Mouse (Mus musculus): ENCODE measurements around the gene Reg4. TPM values are rescaled to one million over a fixed set of nuclear protein-coding genes. Genes with fewer than 3 reads are reported as not detected.

Gene Reg4
- polyA plus RNA-seq, 1 experiment from 2014 or later, result not detected

DNA sequence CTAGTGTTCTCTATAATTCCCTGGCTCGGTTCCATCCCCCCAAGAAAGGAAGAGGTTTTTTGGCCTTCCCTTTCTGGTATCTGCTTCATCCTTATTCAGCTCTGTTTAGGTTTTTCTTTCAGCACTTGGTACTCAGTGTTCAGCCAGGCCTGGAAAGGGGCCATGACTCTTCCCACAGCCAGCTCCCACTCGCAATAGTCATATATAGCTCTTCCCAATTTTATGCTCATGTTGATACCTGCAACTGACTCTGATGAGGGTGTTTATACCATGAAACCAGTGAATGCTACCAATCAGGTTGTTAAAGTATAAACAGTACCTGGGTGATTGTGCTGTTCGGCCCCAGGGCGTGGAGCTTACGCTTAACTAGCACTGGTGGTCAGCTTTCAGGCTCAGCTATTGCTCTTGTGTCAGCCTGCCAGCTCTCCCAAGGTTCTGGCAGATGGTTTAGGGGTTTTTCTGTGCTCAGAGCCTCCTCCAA lies 37.4 kb downstream of the Reg4 start:
- Histone ChIP-seq H3K4me3 (no peak overlapping the region), H3K4me2 (no peak overlapping the region), H3K4me1 (0 out of 2 replicates have a peak, but pooled peaks cover 3% of the 10 kb centered on the region), H3K27me3 (replicated peaks) (no peaks in the 10 kb centered on the region), H3K36me3 (no peaks in the 10 kb centered on the region), H3K27ac (replicated peaks) (no peak overlapping the region), H3K9ac (no peak overlapping the region), H3K9me3 (no peaks in the 10 kb centered on the region)
- ATAC-seq (ENCODE audit: extremely low read depth, insufficient number of reproducible peaks, low FRiP score, low TSS enrichment), result no peak
- 86% methylated on average over 5 of the region's 5 CpGs for WGBS

DNA sequence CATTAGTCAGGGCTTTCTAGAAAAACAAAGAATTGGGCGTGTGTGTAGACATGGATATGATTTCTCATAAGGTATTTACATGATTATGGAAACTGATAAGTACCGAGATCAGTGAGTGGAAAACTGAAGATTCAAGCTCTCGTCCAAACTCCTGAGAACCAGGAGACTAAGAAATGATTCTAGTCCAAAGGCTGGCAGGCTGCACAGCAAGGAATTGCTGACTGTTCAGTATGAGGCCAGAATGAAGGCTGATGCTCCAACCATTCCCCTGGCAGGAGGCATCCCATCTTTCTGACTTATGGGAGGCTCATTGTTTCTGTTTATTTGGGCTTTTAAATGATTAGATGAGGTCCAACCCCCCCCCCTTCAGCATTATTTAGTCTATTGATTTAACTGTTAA lies 38.6 kb downstream of the Reg4 start:
- H3K4me2 ChIP-seq, result no peak overlapping the region
- no peak for ATAC-seq (ENCODE audit: extremely low read depth, insufficient number of reproducible peaks, low FRiP score, low TSS enrichment)
- no peak overlapping the region for H3K9ac ChIP-seq
- no peaks in the 10 kb centered on the region for H3K27me3 ChIP-seq (replicated peaks)
- WGBS, result 69% methylated on average over 3 of the region's 3 CpGs
- H3K4me3 ChIP-seq, result no peak overlapping the region
- H3K36me3 ChIP-seq, result no peaks in the 10 kb centered on the region
- H3K4me1 ChIP-seq, result 0 out of 2 replicates have a peak, but pooled peaks cover 10% of the 10 kb centered on the region
- no peak overlapping the region for H3K27ac ChIP-seq (replicated peaks)
- no peaks in the 10 kb centered on the region for H3K9me3 ChIP-seq

DNA sequence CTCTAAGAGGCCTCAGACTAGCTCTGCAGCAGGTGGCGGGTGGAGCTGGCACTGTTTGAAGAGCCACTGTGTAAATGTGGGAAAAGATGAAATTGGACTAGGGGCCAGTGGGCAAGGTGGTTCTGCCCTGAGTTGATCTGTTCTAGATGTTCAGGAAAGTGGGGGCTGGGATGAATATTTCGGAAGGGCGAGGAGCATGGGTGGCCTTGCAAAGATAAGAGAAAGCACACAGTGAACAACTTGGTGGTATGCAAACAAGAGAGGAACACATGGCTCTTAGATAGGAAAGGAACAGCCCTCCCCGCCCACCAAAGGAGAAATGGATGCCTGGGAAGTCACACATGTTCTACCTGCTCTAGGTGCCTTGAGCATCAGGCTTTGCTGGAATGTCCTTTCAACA lies 39.5 kb downstream of the Reg4 start:
- Histone ChIP-seq H3K4me1 (0 out of 2 replicates have a peak, but pooled peaks cover 11% of the 10 kb centered on the region), H3K9ac (no peak overlapping the region), H3K4me3 (no peak overlapping the region), H3K27ac (replicated peaks) (no peak overlapping the region), H3K9me3 (no peaks in the 10 kb centered on the region), H3K36me3 (no peaks in the 10 kb centered on the region), H3K27me3 (replicated peaks) (no peaks in the 10 kb centered on the region), H3K4me2 (no peak overlapping the region)
- 69% methylated on average over 4 of the region's 4 CpGs for WGBS
- no peak for ATAC-seq (ENCODE audit: extremely low read depth, insufficient number of reproducible peaks, low FRiP score, low TSS enrichment)

DNA sequence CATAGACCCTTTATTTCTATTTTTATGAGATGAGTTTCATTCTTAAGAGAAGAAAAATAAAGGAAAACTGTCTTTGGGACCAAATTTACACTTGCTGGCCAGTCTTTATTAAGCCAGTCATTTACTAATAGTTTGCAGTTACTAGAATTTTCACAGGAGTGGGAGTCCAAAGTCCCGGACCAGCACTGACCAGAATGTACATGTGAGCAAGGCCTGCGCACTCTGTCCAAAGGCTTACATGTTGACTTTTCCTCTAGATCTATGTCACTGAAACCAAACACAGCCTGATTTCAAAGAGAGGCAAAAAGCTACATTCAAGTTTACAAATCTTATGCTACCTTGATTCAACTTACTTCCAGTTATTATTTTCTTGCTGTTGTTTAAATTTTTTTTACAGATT lies 40.2 kb downstream of the Reg4 start:
- Histone ChIP-seq H3K9me3 (no peaks in the 10 kb centered on the region), H3K27me3 (replicated peaks) (no peaks in the 10 kb centered on the region), H3K4me1 (peaks cover 18% of the 10 kb centered on the region), H3K9ac (no peak overlapping the region), H3K4me3 (no peak overlapping the region), H3K27ac (replicated peaks) (no peak overlapping the region), H3K4me2 (no peak overlapping the region), H3K36me3 (no peaks in the 10 kb centered on the region)
- WGBS, result 89% methylated on average over 2 of the region's 2 CpGs
- no peak for ATAC-seq (ENCODE audit: extremely low read depth, insufficient number of reproducible peaks, low FRiP score, low TSS enrichment)

GRCm38 (mm10) chr3:98267249-98267651 lies 45.3 kb downstream of the Reg4 start:
- Histone ChIP-seq H3K27ac (replicated peaks) (peak overlapping the region; percentile 50; the same call in 1 of the 2 replicates), H3K4me1 (peaks cover 23% of the 10 kb centered on the region), H3K9me3 (no peaks in the 10 kb centered on the region), H3K4me3 (no peak overlapping the region), H3K9ac (no peak overlapping the region), H3K4me2 (peak overlapping the region; percentile 1; the same call in 1 of the 2 replicates), H3K36me3 (no peaks in the 10 kb centered on the region), H3K27me3 (replicated peaks) (no peaks in the 10 kb centered on the region)
- peak; percentile 25; the same call in 1 of the 2 replicates for ATAC-seq (ENCODE audit: extremely low read depth, insufficient number of reproducible peaks, low FRiP score, low TSS enrichment)
- WGBS, result 20% methylated on average over 6 of the region's 6 CpGs

GRCm38 (mm10) chr3:98273623-98274398 lies 51.9 kb downstream of the Reg4 start:
- ATAC-seq (ENCODE audit: extremely low read depth, insufficient number of reproducible peaks, low FRiP score, low TSS enrichment), result no peak
- H3K9me3 ChIP-seq, result no peaks in the 10 kb centered on the region
- H3K4me3 ChIP-seq, result no peak overlapping the region
- H3K4me2 ChIP-seq, result no peak overlapping the region
- no peaks in the 10 kb centered on the region for H3K27me3 ChIP-seq (replicated peaks)
- H3K4me1 ChIP-seq, result peaks cover 7% of the 10 kb centered on the region; the same call in 1 of the 2 replicates
- no peak overlapping the region for H3K9ac ChIP-seq
- WGBS, result 53% methylated on average over 11 of the region's 11 CpGs
- no peak overlapping the region for H3K27ac ChIP-seq (replicated peaks)
- H3K36me3 ChIP-seq, result no peaks in the 10 kb centered on the region

GRCm38 (mm10) chr3:98279682-98280081 lies 57.7 kb downstream of the Reg4 start:
- WGBS, result 20% methylated on average over 4 of the region's 4 CpGs
- Histone ChIP-seq H3K27me3 (replicated peaks) (0 out of 2 replicates have a peak, but pooled peaks cover 5% of the 10 kb centered on the region), H3K9me3 (no peaks in the 10 kb centered on the region), H3K9ac (no peak overlapping the region), H3K36me3 (no peaks in the 10 kb centered on the region), H3K4me3 (no peak overlapping the region), H3K27ac (replicated peaks) (peak overlapping the region; percentile 49), H3K4me2 (peak overlapping the region; percentile 56), H3K4me1 (peaks cover 16% of the 10 kb centered on the region)
- ATAC-seq (ENCODE audit: extremely low read depth, insufficient number of reproducible peaks, low FRiP score, low TSS enrichment), result no peak

DNA sequence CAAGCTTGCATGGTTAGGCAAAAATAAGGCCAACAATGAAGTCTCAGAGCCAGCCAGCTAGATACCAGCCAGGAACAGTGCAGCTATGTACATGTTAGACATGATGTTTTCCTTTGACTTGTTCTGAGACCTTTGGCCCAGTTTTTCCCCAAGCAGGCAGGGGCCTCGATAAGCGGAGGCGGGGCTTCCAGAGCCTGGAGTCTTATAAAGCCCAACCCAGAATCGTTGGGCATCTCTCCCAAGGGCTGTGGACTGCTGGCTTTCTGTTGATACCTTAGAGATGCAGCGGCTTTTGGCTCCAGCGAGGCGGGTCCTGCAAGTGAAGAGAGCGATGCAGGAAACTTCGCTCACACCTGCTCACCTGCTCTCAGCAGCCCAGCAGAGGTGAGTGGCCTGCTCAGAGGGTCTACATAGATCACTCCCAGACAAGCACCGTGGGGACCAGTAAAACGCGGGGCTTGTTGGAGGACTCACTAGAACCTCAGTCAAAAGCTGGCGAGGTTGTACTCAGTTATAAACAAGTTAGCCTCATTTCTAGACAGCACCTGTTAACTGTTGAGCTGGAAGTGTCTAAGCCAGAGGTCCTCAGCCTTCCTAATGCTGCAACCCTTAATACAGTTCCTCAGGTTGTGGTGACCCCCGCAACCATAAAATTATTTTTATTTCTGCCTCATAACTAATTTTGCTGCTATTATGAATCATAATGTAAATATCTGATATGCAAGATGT lies 58.4 kb downstream of the Reg4 start, which contains the start of gene Hmgcs2:
Gene Hmgcs2, plus strand, starts transcription at position 232 of the 729 bp plus-strand sequence.
- ATAC-seq (ENCODE audit: extremely low read depth, insufficient number of reproducible peaks, low FRiP score, low TSS enrichment), result no peak
- Histone ChIP-seq H3K4me3 (peak within 1 kb of the TSS; percentile 42), H3K36me3 (no peaks in the 10 kb centered on the region), H3K9me3 (no peaks in the 10 kb centered on the region), H3K27ac (replicated peaks) (peak within 1 kb of the TSS; percentile 69), H3K27me3 (replicated peaks) (0 out of 2 replicates have a peak, but pooled peaks cover 5% of the 10 kb centered on the region), H3K4me1 (peaks cover 16% of the 10 kb centered on the region), H3K4me2 (peak within 1 kb of the TSS; percentile 56), H3K9ac (peak within 1 kb of the TSS; percentile 59)
- 52% methylated on average over 14 of the region's 14 CpGs for WGBS

DNA sequence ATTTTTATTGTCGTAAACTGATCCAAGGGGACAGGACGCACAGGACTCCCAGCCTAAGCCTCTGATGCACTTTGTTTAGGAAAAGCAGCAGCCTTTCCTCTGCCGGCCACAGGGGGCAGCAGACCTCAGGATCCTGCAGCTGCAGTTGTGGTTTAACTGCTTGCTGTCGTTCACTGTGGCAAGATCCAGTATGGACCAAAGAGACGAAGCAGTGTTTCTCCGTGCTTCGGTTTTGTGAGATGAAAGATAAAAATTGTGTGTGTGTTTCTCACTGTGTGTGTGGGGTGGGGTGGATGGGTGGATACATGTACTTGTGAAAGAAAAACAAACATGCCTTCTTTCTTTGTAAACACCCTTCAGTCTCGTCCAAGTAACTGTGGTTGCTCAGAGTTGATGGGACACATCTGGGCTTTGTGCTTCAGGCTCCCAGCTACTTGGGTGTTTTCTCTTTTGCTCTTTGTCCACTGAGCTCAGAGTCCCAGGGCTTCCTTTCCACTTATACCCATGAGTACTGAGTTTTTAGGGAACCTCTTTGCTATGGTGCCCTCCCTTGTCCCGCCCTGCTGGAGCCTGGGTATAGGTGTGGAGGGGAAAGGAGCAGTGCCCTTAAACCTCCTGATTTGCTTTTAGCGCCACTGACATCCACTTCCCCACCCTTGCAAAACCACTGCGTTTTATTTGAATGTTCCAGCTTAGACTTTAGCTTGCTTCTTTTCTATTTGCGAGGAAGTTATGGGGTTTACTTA lies 59.1 kb downstream of the Reg4 start:
- peak overlapping the region; percentile 69; the same call in 1 of the 2 replicates for H3K27ac ChIP-seq (replicated peaks)
- WGBS, result 33% methylated on average over 12 of the region's 12 CpGs
- 0 out of 2 replicates have a peak, but pooled peaks cover 5% of the 10 kb centered on the region for H3K27me3 ChIP-seq (replicated peaks)
- H3K4me2 ChIP-seq, result peak overlapping the region; percentile 56
- H3K4me3 ChIP-seq, result peak overlapping the region; percentile 42
- no peaks in the 10 kb centered on the region for H3K9me3 ChIP-seq
- H3K9ac ChIP-seq, result peak overlapping the region; percentile 59
- H3K4me1 ChIP-seq, result peaks cover 16% of the 10 kb centered on the region
- ATAC-seq (ENCODE audit: extremely low read depth, insufficient number of reproducible peaks, low FRiP score, low TSS enrichment), result no peak
- H3K36me3 ChIP-seq, result no peaks in the 10 kb centered on the region

DNA sequence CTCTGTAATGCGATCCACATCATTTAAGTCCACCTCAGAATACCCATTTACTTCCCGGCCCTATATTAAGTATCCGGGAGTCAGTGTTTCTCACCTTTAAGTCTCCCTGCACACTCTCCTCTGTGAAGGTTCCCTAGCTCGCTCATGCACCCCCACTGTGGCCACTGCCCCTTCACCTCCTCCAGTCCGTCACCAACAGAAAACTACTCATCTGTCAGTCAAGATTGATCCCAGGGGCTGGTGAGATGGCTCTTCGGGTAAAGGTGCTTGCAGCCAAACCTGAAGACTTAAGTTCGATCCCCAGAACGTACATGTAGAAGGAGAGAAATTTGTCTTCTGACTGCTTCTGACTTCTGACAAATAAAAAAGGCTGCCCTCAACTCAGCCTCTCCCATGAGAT lies 60.5 kb downstream of the Reg4 start:
- no peak overlapping the region for H3K27ac ChIP-seq (replicated peaks)
- H3K4me2 ChIP-seq, result no peak overlapping the region
- 0 out of 2 replicates have a peak, but pooled peaks cover 5% of the 10 kb centered on the region for H3K27me3 ChIP-seq (replicated peaks)
- 83% methylated on average over 8 of the region's 8 CpGs for WGBS
- no peak overlapping the region for H3K9ac ChIP-seq
- H3K4me1 ChIP-seq, result peaks cover 16% of the 10 kb centered on the region
- H3K9me3 ChIP-seq, result no peaks in the 10 kb centered on the region
- H3K36me3 ChIP-seq, result no peaks in the 10 kb centered on the region
- H3K4me3 ChIP-seq, result no peak overlapping the region
- no peak for ATAC-seq (ENCODE audit: extremely low read depth, insufficient number of reproducible peaks, low FRiP score, low TSS enrichment)

- 85% methylated on average over 5 of the region's 5 CpGs for WGBS
These were observed 61.2 kb downstream of the Reg4 start for GRCm38 (mm10) chr3:98283205-98283604.

More at GRCm38 (mm10) chr3:98283205-98283604, 61.2 kb downstream of the Reg4 start:
- Histone ChIP-seq H3K4me2 (no peak overlapping the region), H3K9ac (no peak overlapping the region), H3K27ac (replicated peaks) (no peak overlapping the region), H3K9me3 (no peaks in the 10 kb centered on the region), H3K4me1 (peaks cover 16% of the 10 kb centered on the region), H3K36me3 (no peaks in the 10 kb centered on the region), H3K4me3 (no peak overlapping the region), H3K27me3 (replicated peaks) (0 out of 2 replicates have a peak, but pooled peaks cover 5% of the 10 kb centered on the region)
- no peak for ATAC-seq (ENCODE audit: extremely low read depth, insufficient number of reproducible peaks, low FRiP score, low TSS enrichment)

Data from heart, embryonic 13.5 days (tissue).